Mouse (Mus musculus) embryonic facial prominence, embryonic 12.5 days (tissue): ENCODE measurements around the gene Nmrk1. TPM values are rescaled to one million over a fixed set of nuclear protein-coding genes. Genes with fewer than 3 reads are reported as not detected.
A peak's percentile ranks its signal among the peaks of the same experiment; 100 is the strongest.

ENCODE experiments used
- ATAC-seq: fragments of 200-750 bp; cut with Nextera tagmentation; 2 replicates; pipeline ENCODE4 v1.8.0; 2017; ENCODE audit not compliant: insufficient number of reproducible peaks, insufficient read depth, low FRiP score, low TSS enrichment
- H3K27ac ChIP-seq: fragments of 300-500 bp; sonication (generic); 2 replicates; pipeline ENCODE4 v1.5.1; 2016; ENCODE audit warnings: mild to moderate bottlenecking
- H3K27me3 ChIP-seq: fragments of 300-500 bp; sonication (generic); 2 replicates; pipeline ENCODE4 v1.6.1; 2016; ENCODE audit warnings: mild to moderate bottlenecking, moderate library complexity
- H3K36me3 ChIP-seq: fragments of 300-500 bp; sonication (generic); 2 replicates; pipeline ENCODE4 v1.6.1; 2016; ENCODE audit warnings: mild to moderate bottlenecking
- H3K4me1 ChIP-seq: fragments of 300-500 bp; sonication (generic); 2 replicates; pipeline ENCODE4 v1.6.1; 2016
- H3K4me2 ChIP-seq: fragments of 300-500 bp; sonication (generic); replicated peaks from 2 replicates; pipeline ENCODE4 v1.6.1; 2016; ENCODE audit warnings: mild to moderate bottlenecking, moderate library complexity
- H3K4me3 ChIP-seq: fragments of 300-500 bp; sonication (generic); 2 replicates; pipeline ENCODE4 v1.5.1; 2016; ENCODE audit warnings: mild to moderate bottlenecking
- H3K9ac ChIP-seq: fragments of 300-500 bp; sonication (generic); 2 replicates; pipeline ENCODE4 v1.6.1; 2016; ENCODE audit warnings: mild to moderate bottlenecking, moderate library complexity
- H3K9me3 ChIP-seq: fragments of 300-500 bp; sonication (generic); 2 replicates; pipeline ENCODE4 v1.6.1; 2016; ENCODE audit warnings: mild to moderate bottlenecking, moderate library complexity
- WGBS: fragments of 180-500 bp; shearing (Covaris S2); methylation state at CpG from one replicate; pipeline ENCODE4 v1.1.7; 2016; 5-methylcytosine and 5-hydroxymethylcytosine counted together
- polyA plus RNA-seq: library from polyadenylated mRNA; unstranded; fragments of >200 nt; fragmentation: Nextera tagmentation; extraction: Ambion mirVana; gene quantifications from 2 replicates; pipeline ENCODE4 v1.2.1, GENCODE M21; 2016

Gene Nmrk1
- polyA plus RNA-seq, 1 experiment from 2014 or later, result 15.6 TPM

DNA sequence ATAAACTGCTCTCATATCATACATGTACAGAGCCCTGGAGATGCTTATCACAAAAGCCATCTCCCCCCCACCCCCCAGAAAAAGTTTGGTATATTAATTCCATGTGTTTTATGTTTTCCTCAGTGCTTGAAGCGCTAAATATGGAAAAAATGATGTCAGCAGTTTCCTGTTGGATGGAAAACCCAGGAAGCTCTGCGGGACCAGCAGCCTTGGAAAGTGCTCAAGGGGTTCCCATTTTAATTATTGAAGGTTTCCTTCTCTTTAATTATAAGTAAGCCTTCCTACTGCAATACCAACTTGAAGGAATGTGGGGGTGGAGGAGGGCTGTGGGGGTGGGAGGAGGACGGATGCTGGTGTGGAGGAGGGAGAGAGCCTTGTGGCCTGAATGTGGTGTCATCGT is 9.3 kb downstream of the Nmrk1 start:
- H3K4me3 ChIP-seq, result no peak overlapping the region
- no peaks in the 10 kb centered on the region for H3K27me3 ChIP-seq
- H3K4me1 ChIP-seq, result no peaks in the 10 kb centered on the region
- H3K36me3 ChIP-seq, result no peaks in the 10 kb centered on the region
- H3K9me3 ChIP-seq, result no peaks in the 10 kb centered on the region
- no peak overlapping the region for H3K4me2 ChIP-seq
- H3K27ac ChIP-seq, result no peak overlapping the region
- 45% methylated on average over 4 of the region's 4 CpGs for WGBS
- H3K9ac ChIP-seq, result no peak overlapping the region
- no peak for ATAC-seq

DNA sequence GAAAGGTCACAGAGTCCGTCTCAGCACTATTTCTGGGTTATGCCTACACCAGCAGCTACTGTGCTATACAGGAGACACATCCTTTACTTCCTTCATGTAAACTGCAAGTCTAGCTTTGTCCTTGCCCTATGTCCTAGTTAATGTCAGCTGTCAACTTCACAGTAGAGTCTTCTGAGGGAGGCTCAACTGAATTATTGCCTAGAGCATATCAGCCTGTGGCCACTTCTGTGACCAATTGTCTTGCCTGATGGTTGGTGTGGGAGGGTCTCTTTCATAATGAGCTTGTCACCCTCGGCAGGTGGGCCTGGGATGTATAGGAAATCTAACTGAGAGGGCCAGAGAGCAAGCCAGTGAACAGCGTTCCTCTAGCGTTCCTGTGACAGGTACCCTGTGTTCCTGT is 11.7 kb downstream of the Nmrk1 start:
- Histone ChIP-seq H3K4me1 (no peaks in the 10 kb centered on the region), H3K9me3 (no peaks in the 10 kb centered on the region), H3K27ac (no peak overlapping the region), H3K9ac (no peak overlapping the region), H3K4me2 (no peak overlapping the region), H3K36me3 (no peaks in the 10 kb centered on the region), H3K27me3 (no peaks in the 10 kb centered on the region), H3K4me3 (no peak overlapping the region)
- no peak for ATAC-seq
- 45% methylated on average over 4 of the region's 4 CpGs for WGBS

DNA sequence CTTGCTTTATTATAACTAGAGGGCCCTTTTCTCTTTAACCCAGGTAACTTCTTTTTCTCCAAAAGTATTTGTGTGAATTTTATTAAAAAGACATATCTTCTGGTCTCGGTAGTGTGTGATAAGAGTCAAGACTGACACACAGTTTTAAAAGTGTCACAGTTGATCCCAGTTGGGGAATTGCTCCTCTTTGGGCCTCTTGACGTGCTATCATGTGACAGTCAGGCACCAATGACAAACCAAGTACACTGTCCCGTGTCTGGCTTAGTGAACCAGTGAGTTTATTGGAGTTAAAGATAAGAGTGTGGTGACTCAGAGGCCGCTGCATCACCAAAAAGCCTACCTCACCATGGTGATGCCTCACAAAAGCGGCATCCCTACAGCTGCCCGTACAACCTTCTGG is 12.3 kb downstream of the Nmrk1 start:
- ATAC-seq, result no peak
- Histone ChIP-seq H3K36me3 (no peaks in the 10 kb centered on the region), H3K4me3 (no peak overlapping the region), H3K4me1 (no peaks in the 10 kb centered on the region), H3K27ac (no peak overlapping the region), H3K27me3 (no peaks in the 10 kb centered on the region), H3K9ac (no peak overlapping the region), H3K4me2 (no peak overlapping the region), H3K9me3 (no peaks in the 10 kb centered on the region)
- 78% methylated on average over 6 of the region's 6 CpGs for WGBS

DNA sequence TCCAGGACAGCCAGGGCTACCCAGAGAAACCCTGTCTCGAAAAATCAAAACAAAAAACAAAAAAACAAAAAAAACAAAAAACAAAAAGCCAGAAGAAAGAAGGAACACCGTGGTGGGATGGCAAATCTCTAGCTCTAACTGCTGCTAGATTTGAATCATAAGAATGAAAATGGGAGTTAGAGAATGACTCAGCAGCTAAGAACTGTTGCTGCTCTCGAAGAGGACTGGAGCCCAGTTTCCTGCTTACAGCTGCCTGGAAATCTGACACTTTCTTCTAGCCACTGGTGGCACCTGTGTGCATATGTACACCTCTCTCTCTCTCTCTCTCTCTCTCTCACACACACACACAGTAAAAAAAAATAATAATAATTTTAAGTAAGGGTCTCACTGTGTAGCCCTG is 14.6 kb downstream of the Nmrk1 start:
- H3K27me3 ChIP-seq, result no peaks in the 10 kb centered on the region
- no peaks in the 10 kb centered on the region for H3K4me1 ChIP-seq
- ATAC-seq, result no peak
- H3K9ac ChIP-seq, result no peak overlapping the region
- no peaks in the 10 kb centered on the region for H3K9me3 ChIP-seq
- H3K4me2 ChIP-seq, result no peak overlapping the region
- H3K36me3 ChIP-seq, result no peaks in the 10 kb centered on the region
- 58% methylated on average over 3 of the region's 3 CpGs for WGBS
- H3K27ac ChIP-seq, result no peak overlapping the region
- no peak overlapping the region for H3K4me3 ChIP-seq

DNA sequence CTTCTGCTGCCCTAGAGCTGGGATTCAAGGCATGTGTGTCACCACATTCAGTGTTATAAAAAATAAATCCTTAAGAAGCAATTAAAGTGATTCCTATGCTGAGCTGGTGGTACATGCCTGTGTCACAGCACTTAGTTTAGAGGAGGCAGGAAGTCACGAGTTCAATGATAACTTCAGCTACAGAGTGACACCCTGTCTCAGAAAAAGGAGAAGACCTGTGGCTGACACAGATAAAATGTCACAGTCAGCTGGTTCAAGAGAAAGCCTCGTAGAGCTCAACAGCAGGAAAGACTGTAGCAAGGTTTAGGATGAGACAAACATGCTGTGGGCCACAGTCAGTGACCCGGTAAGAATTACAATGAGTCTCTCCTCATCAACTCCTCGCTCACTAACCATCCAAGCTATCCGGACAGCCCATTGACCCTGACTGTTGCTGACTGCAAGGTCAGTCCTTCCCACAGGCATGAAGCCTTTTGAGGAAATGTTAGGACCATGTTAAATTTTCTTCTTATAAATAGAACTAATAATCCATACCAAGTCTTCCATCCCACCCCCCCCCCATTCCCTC is 15.2 kb downstream of the Nmrk1 start:
- Histone ChIP-seq H3K27ac (no peak overlapping the region), H3K9ac (no peak overlapping the region), H3K9me3 (no peaks in the 10 kb centered on the region), H3K27me3 (no peaks in the 10 kb centered on the region), H3K4me1 (no peaks in the 10 kb centered on the region), H3K4me3 (no peak overlapping the region), H3K4me2 (no peak overlapping the region), H3K36me3 (no peaks in the 10 kb centered on the region)
- WGBS, result 70% methylated on average over 5 of the region's 5 CpGs
- ATAC-seq, result peak; percentile 72

DNA sequence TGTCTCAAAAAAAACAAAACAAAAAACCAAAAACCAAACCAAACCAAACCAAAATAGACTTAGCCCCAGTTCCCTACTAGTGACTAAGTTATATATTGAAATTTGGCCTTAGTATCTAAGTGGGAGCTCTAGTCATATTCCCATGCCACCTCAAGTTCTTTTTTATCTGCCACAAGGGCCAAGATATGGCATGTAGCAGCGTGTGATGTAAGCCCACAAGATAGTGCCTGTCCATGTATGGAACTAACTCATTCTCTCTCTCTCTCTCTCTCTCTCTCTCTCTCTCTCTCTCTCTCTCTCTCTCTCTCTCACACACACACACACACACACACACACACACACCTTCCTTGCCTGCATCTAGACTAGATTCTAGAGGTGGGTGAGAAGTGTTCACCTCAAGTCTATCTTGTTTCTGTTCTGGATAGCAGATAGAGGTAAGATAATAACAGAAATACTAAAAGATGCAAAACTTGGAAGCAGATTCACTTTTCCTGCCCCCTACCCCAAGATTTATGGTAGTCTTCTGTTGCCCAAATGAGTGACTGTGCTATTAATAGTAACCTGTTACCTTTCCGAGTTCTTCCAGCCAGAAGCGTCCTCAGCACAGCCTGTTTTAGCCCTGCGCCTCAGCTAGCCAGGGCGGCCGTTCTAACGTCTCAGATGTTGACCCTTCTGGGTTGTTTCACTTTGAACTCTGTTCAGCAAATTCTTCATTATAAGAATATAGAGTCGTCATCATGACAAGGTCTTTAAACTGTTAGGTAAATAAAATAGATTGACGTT is 16.2 kb downstream of the Nmrk1 start:
- ATAC-seq, result no peak
- no peaks in the 10 kb centered on the region for H3K27me3 ChIP-seq
- H3K36me3 ChIP-seq, result no peaks in the 10 kb centered on the region
- no peaks in the 10 kb centered on the region for H3K4me1 ChIP-seq
- H3K9me3 ChIP-seq, result no peaks in the 10 kb centered on the region
- WGBS, result 65% methylated on average over 9 of the region's 9 CpGs
- H3K4me3 ChIP-seq, result no peak overlapping the region
- H3K9ac ChIP-seq, result no peak overlapping the region
- H3K27ac ChIP-seq, result no peak overlapping the region
- H3K4me2 ChIP-seq, result no peak overlapping the region

DNA sequence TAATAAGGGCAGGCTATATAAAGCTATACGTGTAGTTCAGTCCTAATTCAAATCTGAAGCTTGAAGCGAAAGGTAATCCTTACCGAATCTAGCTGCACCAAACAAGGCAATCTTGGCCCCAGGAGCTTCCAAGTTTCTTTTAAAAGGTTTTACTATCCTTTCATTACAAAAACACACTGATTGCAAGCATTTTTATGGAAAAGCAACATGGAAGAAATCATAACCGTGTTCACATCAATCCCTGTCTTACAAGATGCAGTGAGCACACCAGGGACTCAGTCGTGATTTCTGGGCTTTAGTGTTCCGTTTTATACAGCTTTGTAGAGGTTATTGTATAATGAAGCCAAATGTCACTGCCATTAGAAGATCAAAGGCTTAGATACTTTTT is 16.8 kb downstream of the Nmrk1 start:
- Histone ChIP-seq H3K9me3 (no peaks in the 10 kb centered on the region), H3K36me3 (no peaks in the 10 kb centered on the region), H3K4me2 (no peak overlapping the region), H3K27ac (no peak overlapping the region), H3K4me1 (no peaks in the 10 kb centered on the region), H3K4me3 (no peak overlapping the region), H3K9ac (no peak overlapping the region), H3K27me3 (no peaks in the 10 kb centered on the region)
- WGBS, result 76% methylated on average over 6 of the region's 6 CpGs
- ATAC-seq, result no peak

DNA sequence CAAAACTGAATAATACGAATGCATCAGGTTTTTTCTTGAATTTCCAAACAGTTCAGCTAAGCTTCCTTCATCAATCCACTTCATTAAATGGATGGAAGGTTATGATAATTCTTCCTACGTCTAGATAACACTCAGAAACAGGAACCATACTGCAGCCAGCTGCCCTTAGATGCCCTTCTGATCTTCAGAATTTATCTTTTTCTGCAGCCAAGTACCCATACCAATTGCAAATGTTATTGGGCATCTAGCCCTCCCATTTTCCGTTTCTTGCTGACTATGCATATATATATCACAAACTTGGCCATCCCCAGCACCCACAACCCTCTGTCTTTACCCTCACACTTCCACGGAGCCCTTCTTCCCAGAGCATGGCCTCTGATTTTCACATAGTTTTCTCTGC is 18.2 kb downstream of the Nmrk1 start:
- no peak overlapping the region for H3K4me2 ChIP-seq
- H3K9ac ChIP-seq, result no peak overlapping the region
- H3K36me3 ChIP-seq, result no peaks in the 10 kb centered on the region
- WGBS, result 84% methylated on average over 4 of the region's 4 CpGs
- H3K27ac ChIP-seq, result no peak overlapping the region
- no peaks in the 10 kb centered on the region for H3K27me3 ChIP-seq
- no peak overlapping the region for H3K4me3 ChIP-seq
- H3K9me3 ChIP-seq, result no peaks in the 10 kb centered on the region
- ATAC-seq, result no peak
- no peaks in the 10 kb centered on the region for H3K4me1 ChIP-seq

DNA sequence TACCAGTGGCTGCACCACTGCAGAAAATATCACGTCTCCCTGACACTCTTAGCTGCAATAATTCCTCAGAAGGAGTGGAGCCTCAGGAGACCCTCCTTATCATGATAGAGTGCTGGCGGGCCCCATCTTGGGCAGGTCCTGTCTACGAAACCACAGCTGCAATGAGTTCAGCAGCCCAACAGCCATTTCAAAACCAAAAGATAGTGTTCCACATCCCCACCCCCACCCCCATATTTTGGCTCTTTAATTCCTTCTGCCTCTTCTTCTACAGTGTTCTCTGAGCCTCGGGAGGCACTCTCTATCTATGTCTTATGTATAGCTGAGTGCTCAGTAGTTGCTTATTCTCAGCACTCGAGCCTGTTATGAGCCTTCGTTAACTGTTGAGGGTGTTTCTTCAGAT is 18.7 kb downstream of the Nmrk1 start:
- H3K27ac ChIP-seq, result no peak overlapping the region
- no peak overlapping the region for H3K4me2 ChIP-seq
- H3K36me3 ChIP-seq, result no peaks in the 10 kb centered on the region
- no peak for ATAC-seq
- H3K4me1 ChIP-seq, result no peaks in the 10 kb centered on the region
- H3K9me3 ChIP-seq, result no peaks in the 10 kb centered on the region
- no peaks in the 10 kb centered on the region for H3K27me3 ChIP-seq
- H3K4me3 ChIP-seq, result no peak overlapping the region
- WGBS, result 73% methylated on average over 6 of the region's 6 CpGs
- H3K9ac ChIP-seq, result no peak overlapping the region

DNA sequence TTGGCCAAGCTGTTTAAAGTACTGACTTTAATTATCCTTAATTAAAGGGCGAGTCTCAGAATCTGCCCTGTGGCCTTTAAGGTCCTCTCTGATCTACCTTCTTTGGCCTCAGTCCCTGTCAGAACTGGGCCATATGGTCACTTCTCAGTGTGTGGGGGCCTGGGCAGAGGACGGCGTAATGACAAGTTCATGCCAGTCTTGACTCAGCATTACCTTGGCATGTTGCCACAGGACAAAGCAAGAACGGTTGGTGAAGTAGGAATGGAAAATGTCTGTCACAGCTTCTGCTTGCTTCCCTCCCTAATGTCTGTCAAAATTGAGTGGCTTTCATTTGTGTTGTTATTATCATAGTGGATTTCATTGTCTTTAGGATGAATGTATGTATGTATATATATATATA is 20.8 kb downstream of the Nmrk1 start:
- 34% methylated on average over 4 of the region's 4 CpGs for WGBS
- no peaks in the 10 kb centered on the region for H3K36me3 ChIP-seq
- no peak overlapping the region for H3K9ac ChIP-seq
- H3K4me2 ChIP-seq, result no peak overlapping the region
- no peak for ATAC-seq
- H3K27ac ChIP-seq, result no peak overlapping the region
- no peak overlapping the region for H3K4me3 ChIP-seq
- no peaks in the 10 kb centered on the region for H3K27me3 ChIP-seq
- no peaks in the 10 kb centered on the region for H3K4me1 ChIP-seq
- no peaks in the 10 kb centered on the region for H3K9me3 ChIP-seq

DNA sequence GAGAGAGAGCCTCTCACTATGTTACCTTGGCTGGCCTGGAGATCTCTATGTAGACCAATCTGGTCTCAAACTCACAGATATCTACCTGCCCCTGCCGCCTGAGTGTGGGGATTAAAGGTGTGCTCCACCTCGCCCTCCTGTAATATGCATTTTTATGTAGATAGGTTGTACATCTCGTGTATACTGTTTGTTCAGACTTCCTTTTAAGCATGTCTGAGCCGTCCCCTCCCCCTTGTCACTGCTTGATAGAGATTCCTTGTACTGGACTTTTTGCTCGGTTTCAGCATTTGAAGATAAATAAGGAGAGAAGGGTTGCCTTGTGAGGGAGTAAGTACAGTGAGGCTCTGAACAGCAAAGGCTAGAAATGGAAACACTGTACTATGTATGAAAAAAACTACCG is 21.3 kb downstream of the Nmrk1 start:
- Histone ChIP-seq H3K36me3 (no peaks in the 10 kb centered on the region), H3K27me3 (no peaks in the 10 kb centered on the region), H3K4me3 (no peak overlapping the region), H3K4me1 (no peaks in the 10 kb centered on the region), H3K9ac (no peak overlapping the region), H3K9me3 (no peaks in the 10 kb centered on the region), H3K27ac (no peak overlapping the region), H3K4me2 (no peak overlapping the region)
- 80% methylated on average over 6 of the region's 6 CpGs for WGBS
- ATAC-seq, result no peak

DNA sequence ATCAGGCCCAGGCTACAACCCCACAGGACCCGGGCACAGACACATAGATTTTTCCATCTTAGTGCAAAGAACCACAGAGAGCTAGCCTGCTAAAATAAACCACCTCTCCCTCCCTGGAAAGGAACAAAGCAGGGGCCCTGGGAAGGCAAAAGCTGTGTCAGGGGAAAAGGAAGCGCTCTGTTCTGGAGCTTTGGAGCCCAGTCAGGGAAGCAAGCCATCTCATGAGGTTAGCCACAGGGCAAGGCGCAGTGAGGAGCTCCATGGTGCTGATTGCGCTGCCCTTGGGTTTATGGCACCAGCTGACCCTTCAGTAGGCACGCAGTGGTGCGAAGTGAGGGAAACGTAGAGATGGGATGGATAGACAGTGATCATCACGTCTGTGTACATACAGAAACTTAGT is 22.6 kb downstream of the Nmrk1 start:
- Histone ChIP-seq H3K4me1 (no peaks in the 10 kb centered on the region), H3K36me3 (no peaks in the 10 kb centered on the region), H3K9ac (no peak overlapping the region), H3K27ac (no peak overlapping the region), H3K4me3 (no peak overlapping the region), H3K4me2 (no peak overlapping the region), H3K9me3 (no peaks in the 10 kb centered on the region), H3K27me3 (no peaks in the 10 kb centered on the region)
- ATAC-seq, result no peak
- 86% methylated on average over 8 of the region's 8 CpGs for WGBS
